Mouse (Mus musculus) cerebellum, adult 8-10 months (tissue): ENCODE measurements at regions not wholly inside any gene's neighbourhood (a gene's known extent, or its start where the extent isn't known, plus 50 kb on each side); places are given as distances from the start of the nearest gene placed in this dataset.
A peak's percentile ranks its signal among the peaks of the same experiment; 100 is the strongest.

Source experiments
- DNase-seq: peaks from one replicate; pipeline ENCODE4 v3.0.0; 2022

GRCm38 (mm10) chr3:127967170-127967569 is 71.0 kb upstream of the Fam241a start:
- no peak for DNase-seq

GRCm38 (mm10) chr3:127966214-127966613 is 70.1 kb upstream of the Fam241a start:
- DNase-seq, result no peak

GRCm38 (mm10) chr3:127958919-127959684 is 63.0 kb upstream of the Fam241a start:
- no peak for DNase-seq

GRCm38 (mm10) chr3:127954856-127955255 is 58.7 kb upstream of the Fam241a start:
- DNase-seq, result no peak

GRCm38 (mm10) chr3:127953610-127954009 is 57.5 kb upstream of the Fam241a start:
- no peak for DNase-seq

GRCm38 (mm10) chr3:127948898-127949620 is 52.9 kb upstream of the Fam241a start:
- DNase-seq, result peak; percentile 46

- no peak for DNase-seq
These were observed 52.2 kb upstream of the Fam241a start for GRCm38 (mm10) chr3:127948326-127948725.
